Comparison of ENCODE assay signal across 8 mouse cellular contexts in the genomic region with DNA sequence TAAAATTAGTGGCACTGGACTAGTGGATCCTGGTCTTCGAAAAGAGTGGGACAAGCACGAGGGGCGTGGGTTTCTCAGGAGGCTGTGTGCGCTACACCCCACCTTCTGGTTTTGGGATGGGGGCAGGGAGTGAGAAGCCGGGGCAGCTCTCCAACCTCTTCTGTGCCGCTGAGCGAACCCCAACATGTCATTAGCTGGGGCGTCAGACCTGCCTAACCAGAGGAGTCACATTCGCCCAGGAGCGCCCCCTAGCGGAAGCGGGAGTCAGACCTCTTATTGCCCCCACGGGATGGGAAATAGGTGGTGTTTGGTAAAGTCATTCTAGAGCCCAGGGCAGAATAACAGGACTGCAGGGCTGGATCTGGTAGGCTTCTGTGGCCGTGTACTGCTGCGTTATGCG. TPM values are rescaled to one million over a fixed set of nuclear protein-coding genes. Genes with fewer than 3 reads are reported as not detected.
DNase-seq lines count a peak whose midpoint lies in the region; ATAC-seq and TF ChIP-seq lines count a peak whose summit lies in the region.

No protein-coding gene starts in this region.

- no peaks in the 10 kb centered on the region for H3K79me2 ChIP-seq in liver, adult 2 months (ENCODE audit: control insufficient read depth, insufficient read depth, low read length)

- no peak for ATAC-seq in midbrain, postnatal 0 days (ENCODE audit: low FRiP score)
- ATAC-seq in stomach, postnatal 0 days (ENCODE audit: low FRiP score, low TSS enrichment), result peak; percentile 6; the same call in 1 of the 2 replicates

- no peak for TF ChIP-seq EP300 in stomach, postnatal 0 days (optimal IDR thresholded peaks at IDR 0.05)

- TF ChIP-seq CTCF in kidney, adult 2 months (conservative IDR thresholded peaks at IDR 0.05; ENCODE audit: insufficient read depth, insufficient read length, low read depth, low read length), result peak; percentile 76
- peak; percentile 89 for TF ChIP-seq CTCF in liver, adult 2 months (IDR thresholded peaks at IDR 0.05; ENCODE audit: low read depth, low read length)
- peak; percentile 68 for TF ChIP-seq CTCF in midbrain, postnatal 0 days (IDR thresholded peaks at IDR 0.05)
- TF ChIP-seq CTCF in stomach, postnatal 0 days (IDR thresholded peaks at IDR 0.05; ENCODE audit: low read depth), result peak; percentile 84

- peak; percentile 86 for DNase-seq in 416B (ENCODE audit: low read depth)
- DNase-seq in adrenal gland, adult 18-20 months (ENCODE audit: low spot score in 2 of 2), result peak; percentile 77 to 86
- peak; percentile 74 for DNase-seq in embryo, embryonic 9.5 days (ENCODE audit: extremely low spot score)
- peak; percentile 87 for DNase-seq in heart, adult 8-10 months (ENCODE audit: low spot score)
- peak; percentile 77 for DNase-seq in kidney, adult 2 months
- peak; percentile 59 for DNase-seq in liver, adult 2 months (ENCODE audit: extremely low read depth, low read depth, low spot score)
- DNase-seq in midbrain, postnatal 0 days (ENCODE audit: low spot score), result no peak
- peak; percentile 91 for DNase-seq in stomach, postnatal 0 days (ENCODE audit: low spot score)

- H3K9ac ChIP-seq in liver, adult 2 months (ENCODE audit: low read depth, low read length), result peak overlapping the region; percentile 73
- H3K9ac ChIP-seq in midbrain, postnatal 0 days (replicated peaks; ENCODE audit: low read length, poor library complexity, severe bottlenecking), result no peak overlapping the region
- peak overlapping the region; percentile 73 for H3K9ac ChIP-seq in stomach, postnatal 0 days (ENCODE audit: low read length)

- H3K4me2 ChIP-seq in midbrain, postnatal 0 days (ENCODE audit: low read depth, low read length, poor library complexity, severe bottlenecking), result peak overlapping the region; percentile 96
- peak overlapping the region; percentile 92 for H3K4me2 ChIP-seq in stomach, postnatal 0 days (replicated peaks; ENCODE audit: low read depth)

- H3K36me3 ChIP-seq in kidney, adult 2 months (ENCODE audit: control insufficient read depth, insufficient read depth, low read length), result no peaks in the 10 kb centered on the region
- H3K36me3 ChIP-seq in liver, adult 2 months (ENCODE audit: control insufficient read depth, insufficient read depth, low read length), result no peaks in the 10 kb centered on the region
- H3K36me3 ChIP-seq in midbrain, postnatal 0 days (ENCODE audit: insufficient read depth, low read length), result no peaks in the 10 kb centered on the region
- H3K36me3 ChIP-seq in stomach, postnatal 0 days (ENCODE audit: control insufficient read depth, insufficient read depth, low read length), result no peaks in the 10 kb centered on the region

- no peaks in the 10 kb centered on the region for H3K27me3 ChIP-seq in kidney, adult 2 months (replicated peaks; ENCODE audit: control insufficient read depth, insufficient read depth, low read length)
- H3K27me3 ChIP-seq in liver, adult 2 months (ENCODE audit: control insufficient read depth, insufficient read depth, low read length), result no peaks in the 10 kb centered on the region
- H3K27me3 ChIP-seq in midbrain, postnatal 0 days (ENCODE audit: insufficient read depth, low read length), result no peaks in the 10 kb centered on the region
- H3K27me3 ChIP-seq in stomach, postnatal 0 days (ENCODE audit: control insufficient read depth, insufficient read depth, low read length), result no peaks in the 10 kb centered on the region

- 9% methylated on average over 16 of the region's 16 CpGs for WGBS in kidney, adult 2 months
- 5% methylated on average over 16 of the region's 16 CpGs for WGBS in liver, adult 2 months
- 11% methylated on average over 16 of the region's 16 CpGs for WGBS in midbrain, postnatal 0 days
- 11% methylated on average over 16 of the region's 16 CpGs for WGBS in stomach, postnatal 0 days

- no peaks in the 10 kb centered on the region; the same call in 1 of the 2 replicates for H3K4me1 ChIP-seq in kidney, adult 2 months (ENCODE audit: control insufficient read depth, insufficient read depth, low read length)
- peaks cover 4% of the 10 kb centered on the region; the same call in 1 of the 2 replicates for H3K4me1 ChIP-seq in liver, adult 2 months (ENCODE audit: control insufficient read depth, insufficient read depth, low read length)
- no peaks in the 10 kb centered on the region for H3K4me1 ChIP-seq in midbrain, postnatal 0 days (ENCODE audit: insufficient read depth, low read length)
- H3K4me1 ChIP-seq in stomach, postnatal 0 days (replicated peaks; ENCODE audit: control insufficient read depth, insufficient read depth), result peaks cover 3% of the 10 kb centered on the region; the same call in 1 of the 2 replicates

- no peaks in the 10 kb centered on the region for H3K9me3 ChIP-seq in midbrain, postnatal 0 days (ENCODE audit: low read length)
- H3K9me3 ChIP-seq in stomach, postnatal 0 days (ENCODE audit: control insufficient read depth, low read length), result no peaks in the 10 kb centered on the region

- H3K27ac ChIP-seq in kidney, adult 2 months (ENCODE audit: insufficient read depth, low read depth, low read length), result no peak overlapping the region
- H3K27ac ChIP-seq in liver, adult 2 months (replicated peaks; ENCODE audit: insufficient read depth, low read depth, low read length), result no peak overlapping the region; the same call in 1 of the 2 replicates
- H3K27ac ChIP-seq in midbrain, postnatal 0 days (ENCODE audit: low read depth, low read length), result no peak overlapping the region
- H3K27ac ChIP-seq in stomach, postnatal 0 days (replicated peaks), result peak overlapping the region; percentile 93

- peak overlapping the region; percentile 71 for H3K4me3 ChIP-seq in kidney, adult 2 months (ENCODE audit: insufficient read depth, low read depth, low read length)
- H3K4me3 ChIP-seq in liver, adult 2 months (ENCODE audit: insufficient read depth, low read depth, low read length), result peak overlapping the region; percentile 78
- peak overlapping the region; percentile 63 for H3K4me3 ChIP-seq in midbrain, postnatal 0 days (ENCODE audit: low read depth, low read length)
- H3K4me3 ChIP-seq in stomach, postnatal 0 days (ENCODE audit: low read depth, low read length), result peak overlapping the region; percentile 73

- TF ChIP-seq POLR2A in kidney, adult 2 months (IDR thresholded peaks at IDR 0.05; ENCODE audit: low read depth, low read length), result no peak
- TF ChIP-seq POLR2A in liver, adult 2 months (IDR thresholded peaks at IDR 0.05; ENCODE audit: extremely low read depth, insufficient read depth, low read length), result no peak

RNA-seq across cellular contexts. Expression of a gene that starts 2.2 kb away (rescaled TPM):
- total RNA-seq in adrenal gland, adult 18-20 months (2021), result 1 to 10 TPM; 5.9 to 6.7 TPM
- total RNA-seq in heart, adult 8-10 months (2022), result 10 to 100 TPM; 31.6 to 66.7 (median 47.6) TPM
- polyA plus RNA-seq in kidney, adult 2 months (2012; rRNA removed), result 5.9 and 6.8 TPM in 2 replicates
- 0.18 and 0.20 TPM in 2 replicates for total RNA-seq in liver, adult 2 months (2014; rRNA removed)
- 3.0 and 4.6 TPM in 2 replicates for polyA plus RNA-seq in liver, adult 2 months (2012; rRNA removed)
- 0.52 and 1.0 TPM in 2 replicates for total RNA-seq in midbrain, postnatal 0 days (2014; rRNA removed)
- 1.5 and 2.0 TPM in 2 replicates for polyA plus RNA-seq in midbrain, postnatal 0 days (2015; fragmentation: Nextera tagmentation; extraction: Ambion mirVana)
- polyA plus RNA-seq in stomach, postnatal 0 days (2015; fragmentation: Nextera tagmentation; extraction: Ambion mirVana), result 10.3 and 12.2 TPM in 2 replicates

RNA-seq across cellular contexts. Expression of a gene that starts 2.4 kb away (rescaled TPM):
- total RNA-seq in adrenal gland, adult 18-20 months (2021), result 10 to 100 TPM; 13.3 to 13.7 TPM
- total RNA-seq in heart, adult 8-10 months (2022), result 10 to 100 TPM in 1 of 4 experiments, 1 to 10 TPM in 3; 8.8 to 12.7 (median 9.4) TPM
- 5.3 and 5.9 TPM in 2 replicates for polyA plus RNA-seq in kidney, adult 2 months (2012; rRNA removed)
- 1.3 and 1.7 TPM in 2 replicates for total RNA-seq in liver, adult 2 months (2014; rRNA removed)
- polyA plus RNA-seq in liver, adult 2 months (2012; rRNA removed), result 6.5 and 7.0 TPM in 2 replicates
- 8.7 and 14.0 TPM in 2 replicates for total RNA-seq in midbrain, postnatal 0 days (2014; rRNA removed)
- polyA plus RNA-seq in midbrain, postnatal 0 days (2015; fragmentation: Nextera tagmentation; extraction: Ambion mirVana), result 21.5 and 21.6 TPM in 2 replicates
- polyA plus RNA-seq in stomach, postnatal 0 days (2015; fragmentation: Nextera tagmentation; extraction: Ambion mirVana), result 13.4 and 13.6 TPM in 2 replicates

RNA-seq across cellular contexts. Expression of a gene that starts 17.1 kb away (rescaled TPM):
- total RNA-seq in adrenal gland, adult 18-20 months (2021), result 10 to 100 TPM; 31.2 to 41.0 TPM
- total RNA-seq in heart, adult 8-10 months (2022), result 10 to 100 TPM; 39.8 to 46.9 (median 44.4) TPM
- polyA plus RNA-seq in kidney, adult 2 months (2012; rRNA removed), result 27.6 and 31.9 TPM in 2 replicates
- 6.5 and 6.6 TPM in 2 replicates for total RNA-seq in liver, adult 2 months (2014; rRNA removed)
- 8.5 and 9.4 TPM in 2 replicates for polyA plus RNA-seq in liver, adult 2 months (2012; rRNA removed)
- 50.3 and 71.4 TPM in 2 replicates for total RNA-seq in midbrain, postnatal 0 days (2014; rRNA removed)
- 67.7 and 71.0 TPM in 2 replicates for polyA plus RNA-seq in midbrain, postnatal 0 days (2015; fragmentation: Nextera tagmentation; extraction: Ambion mirVana)
- 32.8 and 36.9 TPM in 2 replicates for polyA plus RNA-seq in stomach, postnatal 0 days (2015; fragmentation: Nextera tagmentation; extraction: Ambion mirVana)

RNA-seq across cellular contexts. Expression of a gene that starts 20.1 kb away (rescaled TPM):
- total RNA-seq in adrenal gland, adult 18-20 months (2021), result 10 to 100 TPM; 27.1 to 30.9 TPM
- 10 to 100 TPM; 11.2 to 14.5 (median 13.2) TPM for total RNA-seq in heart, adult 8-10 months (2022)
- polyA plus RNA-seq in kidney, adult 2 months (2012; rRNA removed), result 32.4 and 39.9 TPM in 2 replicates
- 8.7 and 9.4 TPM in 2 replicates for total RNA-seq in liver, adult 2 months (2014; rRNA removed)
- polyA plus RNA-seq in liver, adult 2 months (2012; rRNA removed), result 18.7 and 26.8 TPM in 2 replicates
- 63.0 and 68.3 TPM in 2 replicates for total RNA-seq in midbrain, postnatal 0 days (2014; rRNA removed)
- 22.9 and 26.6 TPM in 2 replicates for polyA plus RNA-seq in midbrain, postnatal 0 days (2015; fragmentation: Nextera tagmentation; extraction: Ambion mirVana)
- 6.0 and 6.4 TPM in 2 replicates for polyA plus RNA-seq in stomach, postnatal 0 days (2015; fragmentation: Nextera tagmentation; extraction: Ambion mirVana)

RNA-seq across cellular contexts. Expression of a gene that starts 42.2 kb away (rescaled TPM):
- 1 to 10 TPM; 1.3 to 3.7 TPM for total RNA-seq in adrenal gland, adult 18-20 months (2021)
- total RNA-seq in heart, adult 8-10 months (2022), result 1 to 10 TPM in 1 of 4 experiments, under 1 TPM in 2, not detected in 1; 0.60 to 1.2 (median 0.75) TPM
- 3.7 and 5.0 TPM in 2 replicates for polyA plus RNA-seq in kidney, adult 2 months (2012; rRNA removed)
- 0.37 TPM in 1 of 2 replicates, not detected in the other for total RNA-seq in liver, adult 2 months (2014; rRNA removed)
- polyA plus RNA-seq in liver, adult 2 months (2012; rRNA removed), result 0.17 and 0.24 TPM in 2 replicates
- total RNA-seq in midbrain, postnatal 0 days (2014; rRNA removed), result 1.2 and 1.9 TPM in 2 replicates
- 1.2 and 1.4 TPM in 2 replicates for polyA plus RNA-seq in midbrain, postnatal 0 days (2015; fragmentation: Nextera tagmentation; extraction: Ambion mirVana)
- polyA plus RNA-seq in stomach, postnatal 0 days (2015; fragmentation: Nextera tagmentation; extraction: Ambion mirVana), result 24.3 and 26.5 TPM in 2 replicates

Comparison
In these comparisons a context has a peak if more than half of its experiments do, and no peak if none do; other contexts are left out.
1. RNA of a gene that starts 2.2 kb away (total RNA-seq): 31.6 to 66.7 TPM in heart, adult 8-10 months; 5.9 to 6.7 TPM in adrenal gland, adult 18-20 months, 0.52 to 1.0 TPM in midbrain, postnatal 0 days and 0.18 to 0.20 TPM in liver, adult 2 months; every median in the first group is over 4 times any median in the second.
2. Peak in every context shown above with its lines, with median percentiles within 50 percentile points of each other: H3K4me3 ChIP-seq and CTCF ChIP-seq.